Mouse (Mus musculus) stomach, postnatal 0 days (tissue): Measurements from ENCODE around the gene Fam81b. TPM values are rescaled to one million over a fixed set of nuclear protein-coding genes. Genes with fewer than 3 reads are reported as not detected.

Experiments
- ATAC-seq: fragments of 200-750 bp; cut with Nextera tagmentation; 2 replicates; pipeline ENCODE4 v1.8.0; 2017; ENCODE audit not compliant: low FRiP score, low TSS enrichment
- DNase-seq: peaks from one replicate; pipeline ENCODE4 v3.0.0-alpha.2; 2016; ENCODE audit warnings: low spot score
- H3K27ac ChIP-seq: fragments of 300-500 bp; sonication (generic); replicated peaks from 2 replicates; pipeline ENCODE4 v1.5.1; 2014; ENCODE audit warnings: mild to moderate bottlenecking, control low read depth
- H3K27me3 ChIP-seq: fragments of 300-500 bp; sonication (generic); 2 replicates; pipeline ENCODE4 v1.6.1; 2014; ENCODE audit warnings: low read length; ENCODE audit not compliant: control insufficient read depth, insufficient read depth
- H3K36me3 ChIP-seq: fragments of 300-500 bp; sonication (generic); 2 replicates; pipeline ENCODE4 v1.6.1; 2014; ENCODE audit warnings: low read length, mixed read lengths; ENCODE audit not compliant: control insufficient read depth, insufficient read depth
- H3K4me1 ChIP-seq: fragments of 300-500 bp; sonication (generic); replicated peaks from 2 replicates; pipeline ENCODE4 v1.6.1; 2014; ENCODE audit warnings: antibody characterized with exemption; ENCODE audit not compliant: control insufficient read depth, insufficient read depth
- H3K4me2 ChIP-seq: fragments of 300-500 bp; sonication (generic); replicated peaks from 2 replicates; pipeline ENCODE4 v1.6.1; 2014; ENCODE audit warnings: low read depth, mild to moderate bottlenecking, control low read depth, moderate library complexity
- H3K4me3 ChIP-seq: fragments of 300-500 bp; sonication (generic); 2 replicates; pipeline ENCODE4 v1.5.1; 2014; ENCODE audit warnings: low read depth, low read length, control low read depth
- H3K9ac ChIP-seq: fragments of 300-500 bp; sonication (generic); 2 replicates; pipeline ENCODE4 v1.6.1; 2014; ENCODE audit warnings: mild to moderate bottlenecking, low read length, control low read depth, mixed read lengths
- H3K9me3 ChIP-seq: fragments of 300-500 bp; sonication (generic); 2 replicates; pipeline ENCODE4 v1.6.1; 2016; ENCODE audit warnings: low read length; ENCODE audit not compliant: control insufficient read depth
- CTCF ChIP-seq: IDR thresholded peaks from 2 replicates; pipeline ENCODE4 v1.5.1; 2016; ENCODE audit warnings: antibody characterized with exemption, low read depth, mild to moderate bottlenecking, moderate library complexity
- EP300 ChIP-seq: optimal IDR thresholded peaks from 2 replicates; pipeline ENCODE3; 2016; ENCODE audit warnings: antibody characterized with exemption
- WGBS: fragments of 180-500 bp; shearing (Covaris S2); extraction: QIAGEN DNeasy Blood & Tissue Kit; methylation state at CpG from one replicate; pipeline ENCODE4 v1.1.7; 2014; 5-methylcytosine and 5-hydroxymethylcytosine counted together
- polyA plus RNA-seq: library from polyadenylated mRNA; unstranded; fragments of >200 nt; fragmentation: Nextera tagmentation; extraction: Ambion mirVana; gene quantifications from 2 replicates; pipeline ENCODE4 v1.2.1, GENCODE M21; 2015

The Fam81b gene
- polyA plus RNA-seq, 1 experiment from 2014 or later, result not detected

DNA sequence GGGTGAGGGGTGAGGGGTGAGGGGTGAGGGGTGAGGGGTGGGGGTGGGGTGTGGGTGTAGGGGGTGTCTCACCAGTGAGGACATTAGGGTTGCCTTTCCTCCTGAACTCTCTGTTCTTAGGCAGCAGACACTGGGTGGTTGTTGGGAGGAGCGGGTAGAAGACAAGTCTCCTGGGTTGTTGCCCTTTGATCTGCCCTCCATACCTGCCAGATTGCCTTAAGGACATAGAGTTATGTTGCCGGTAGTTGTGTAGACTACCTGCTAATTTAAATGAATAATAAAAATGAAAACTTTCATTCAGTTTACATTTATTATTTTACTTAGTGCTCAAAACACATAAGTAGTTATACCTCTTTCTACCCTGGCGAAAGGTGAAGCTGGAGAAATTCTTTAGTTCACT, 369 bp upstream of the Fam81b start:
- Histone ChIP-seq H3K27ac (no peak overlapping the region), H3K9ac (no peak overlapping the region), H3K4me1 (no peaks in the 10 kb centered on the region), H3K4me3 (no peak overlapping the region), H3K27me3 (no peaks in the 10 kb centered on the region), H3K36me3 (no peaks in the 10 kb centered on the region), H3K4me2 (no peak overlapping the region), H3K9me3 (no peaks in the 10 kb centered on the region)
- ATAC-seq (no peak), DNase-seq (no peak)
- no peak for TF ChIP-seq EP300
- no peak for TF ChIP-seq CTCF
- WGBS, result 92% methylated on average over 3 of the region's 3 CpGs

DNA sequence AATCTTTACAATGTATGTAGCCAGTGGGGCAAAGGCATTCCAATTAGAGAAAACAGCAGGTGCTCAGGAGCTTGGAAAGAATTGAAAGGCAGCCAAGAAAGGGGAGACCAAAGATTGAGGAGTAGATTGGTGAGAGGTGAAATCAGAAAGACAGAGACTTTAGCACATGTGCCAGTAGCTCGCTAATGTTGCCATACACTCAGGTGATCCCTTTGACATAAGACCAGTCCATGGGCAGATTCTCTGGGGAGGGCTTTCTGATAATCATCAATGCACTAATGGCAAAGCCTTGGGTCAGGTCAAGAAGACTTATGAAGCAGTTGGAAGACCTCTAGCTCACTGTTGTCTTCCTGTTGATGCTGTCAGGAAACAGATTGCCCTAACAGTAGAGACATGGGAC, 671 bp downstream of the Fam81b start:
- Histone ChIP-seq H3K27me3 (no peaks in the 10 kb centered on the region), H3K27ac (no peak overlapping the region), H3K4me3 (no peak overlapping the region), H3K9ac (no peak overlapping the region), H3K36me3 (no peaks in the 10 kb centered on the region), H3K4me1 (no peaks in the 10 kb centered on the region), H3K4me2 (no peak overlapping the region), H3K9me3 (no peaks in the 10 kb centered on the region)
- no peak for ATAC-seq
- WGBS, result 83% methylated on average over 1 of the region's 1 CpGs
- TF ChIP-seq CTCF (no peak), EP300 (no peak)
- no peak for DNase-seq

DNA sequence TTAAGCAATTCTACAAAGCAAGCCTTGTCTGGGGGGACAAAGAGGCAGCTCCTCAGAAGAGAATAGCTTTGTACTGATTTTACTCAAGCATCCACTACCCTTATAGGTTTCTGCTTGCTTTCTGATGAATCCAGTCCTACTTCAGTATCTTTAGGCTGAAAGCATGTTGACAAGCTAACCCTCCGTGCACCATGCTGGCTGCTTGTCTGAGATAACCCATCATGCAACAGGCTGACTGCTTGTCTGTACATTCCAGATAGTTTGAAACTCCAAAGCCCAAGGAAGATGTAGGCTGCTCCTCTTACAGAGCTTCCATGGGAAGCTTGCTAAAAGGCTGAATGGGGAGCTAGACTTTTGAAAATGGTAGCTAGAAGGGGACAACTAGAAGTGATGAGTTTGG, 1.7 kb downstream of the Fam81b start:
- Histone ChIP-seq H3K4me1 (no peaks in the 10 kb centered on the region), H3K36me3 (no peaks in the 10 kb centered on the region), H3K4me2 (no peak overlapping the region), H3K4me3 (no peak overlapping the region), H3K9me3 (no peaks in the 10 kb centered on the region), H3K27me3 (no peaks in the 10 kb centered on the region), H3K27ac (no peak overlapping the region), H3K9ac (no peak overlapping the region)
- DNase-seq (no peak), ATAC-seq (no peak)
- 69% methylated on average over 1 of the region's 1 CpGs for WGBS
- TF ChIP-seq CTCF (no peak), EP300 (no peak)

DNA sequence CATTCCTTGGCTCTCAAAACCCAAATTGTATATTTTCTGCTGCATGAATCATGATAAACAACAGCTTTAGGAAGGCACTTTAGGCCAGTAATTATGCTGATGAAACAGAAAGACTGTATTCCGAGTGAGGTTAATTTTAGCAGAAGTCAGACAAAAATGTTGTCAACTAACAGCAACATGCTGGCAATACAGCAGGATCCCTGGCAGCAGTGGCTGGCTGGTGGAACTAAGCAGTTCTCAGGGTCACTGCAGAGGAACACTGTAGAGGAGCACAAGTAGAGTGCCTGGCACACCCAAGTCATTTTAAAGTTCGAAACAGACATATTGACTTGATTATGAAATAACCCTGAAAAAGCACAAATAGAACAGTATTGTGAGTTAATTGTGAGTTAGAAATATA, 2.8 kb downstream of the Fam81b start:
- Histone ChIP-seq H3K9me3 (no peaks in the 10 kb centered on the region), H3K36me3 (no peaks in the 10 kb centered on the region), H3K27me3 (no peaks in the 10 kb centered on the region), H3K4me1 (no peaks in the 10 kb centered on the region), H3K4me3 (no peak overlapping the region), H3K27ac (no peak overlapping the region), H3K9ac (no peak overlapping the region), H3K4me2 (no peak overlapping the region)
- TF ChIP-seq CTCF (no peak), EP300 (no peak)
- ATAC-seq (no peak), DNase-seq (no peak)
- WGBS, result 54% methylated on average over 2 of the region's 2 CpGs

DNA sequence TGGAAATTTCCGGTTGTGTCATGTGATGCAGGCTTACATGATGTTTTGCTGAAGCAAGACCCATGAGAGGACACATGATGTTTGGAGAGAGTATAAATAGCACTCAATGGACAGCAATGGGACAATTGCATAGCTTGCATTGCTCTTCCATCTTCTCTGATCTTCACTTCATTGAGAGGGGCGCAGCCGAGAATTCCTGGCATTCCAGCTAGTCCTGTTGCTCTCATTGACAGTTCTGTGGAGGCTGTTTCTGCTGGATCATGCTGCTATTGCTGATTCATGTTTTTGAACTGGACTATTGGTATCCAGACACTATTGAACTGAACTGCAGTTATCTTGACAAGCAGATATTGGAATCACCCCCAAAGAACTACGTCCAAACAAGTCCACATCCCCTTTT, 12.8 kb downstream of the Fam81b start:
- Histone ChIP-seq H3K27ac (no peak overlapping the region), H3K27me3 (no peaks in the 10 kb centered on the region), H3K4me1 (no peaks in the 10 kb centered on the region), H3K4me2 (no peak overlapping the region), H3K36me3 (no peaks in the 10 kb centered on the region), H3K4me3 (no peak overlapping the region), H3K9me3 (no peaks in the 10 kb centered on the region), H3K9ac (no peak overlapping the region)
- TF ChIP-seq CTCF (no peak), EP300 (no peak)
- ATAC-seq, result no peak
- 54% methylated on average over 4 of the region's 4 CpGs for WGBS
- DNase-seq, result no peak

DNA sequence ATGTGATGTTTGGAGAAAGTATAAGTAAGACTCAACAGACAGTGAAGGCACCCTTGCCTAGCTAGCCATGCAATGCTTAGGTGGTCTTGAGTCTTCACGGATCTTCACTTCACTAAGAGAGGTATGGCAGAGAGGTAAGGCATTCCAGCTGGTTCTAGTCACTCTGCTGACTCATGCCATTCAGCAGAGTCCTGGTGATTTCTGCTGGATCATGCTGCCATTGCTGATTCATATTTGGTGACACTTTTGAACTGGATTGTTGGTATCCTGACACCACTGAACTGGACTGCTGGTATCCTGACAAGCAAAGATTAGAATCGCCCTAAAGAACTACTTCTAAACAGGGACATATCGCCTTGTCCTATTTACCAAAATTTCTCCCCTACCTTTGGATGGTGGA, 20.3 kb downstream of the Fam81b start:
- Histone ChIP-seq H3K4me3 (no peak overlapping the region), H3K4me1 (no peaks in the 10 kb centered on the region), H3K4me2 (no peak overlapping the region), H3K36me3 (no peaks in the 10 kb centered on the region), H3K27ac (no peak overlapping the region), H3K9me3 (no peaks in the 10 kb centered on the region), H3K9ac (no peak overlapping the region), H3K27me3 (no peaks in the 10 kb centered on the region)
- 91% methylated on average over 3 of the region's 3 CpGs for WGBS
- ATAC-seq, result no peak
- DNase-seq, result no peak
- TF ChIP-seq EP300, result no peak
- TF ChIP-seq CTCF, result no peak
